Mouse (Mus musculus) kidney, postnatal 0 days (tissue): ENCODE data around the gene Lrrc20. TPM values are rescaled to one million over a fixed set of nuclear protein-coding genes. Genes with fewer than 3 reads are reported as not detected.

Experiments
- ATAC-seq: fragments of 200-750 bp; cut with Nextera tagmentation; replicated peaks from 2 replicates; pipeline ENCODE4 v1.8.0; 2017; ENCODE audit warnings: low read depth, moderate number of reproducible peaks, moderate TSS enrichment, moderate library complexity; ENCODE audit not compliant: low FRiP score
- DNase-seq: peaks from one replicate; pipeline ENCODE4 v3.0.0-alpha.2; 2016; ENCODE audit warnings: low spot score
- H3K27ac ChIP-seq: fragments of 300-500 bp; sonication (generic); 2 replicates; pipeline ENCODE4 v1.5.1; 2014; ENCODE audit warnings: mild to moderate bottlenecking
- H3K27me3 ChIP-seq: fragments of 300-500 bp; sonication (generic); 2 replicates; pipeline ENCODE4 v1.6.1; 2014; ENCODE audit warnings: low read length, mixed read lengths; ENCODE audit not compliant: insufficient read depth
- H3K36me3 ChIP-seq: fragments of 300-500 bp; sonication (generic); 2 replicates; pipeline ENCODE4 v1.6.1; 2014; ENCODE audit warnings: low read length, mixed read lengths; ENCODE audit not compliant: insufficient read depth
- H3K4me1 ChIP-seq: fragments of 300-500 bp; sonication (generic); replicated peaks from 2 replicates; pipeline ENCODE4 v1.6.1; 2014; ENCODE audit warnings: antibody characterized with exemption, low read length, mixed read lengths; ENCODE audit not compliant: insufficient read depth
- H3K4me2 ChIP-seq: fragments of 300-500 bp; sonication (generic); 2 replicates; pipeline ENCODE4 v1.6.1; 2014; ENCODE audit warnings: mild to moderate bottlenecking, low read length, moderate library complexity, mixed read lengths
- H3K4me3 ChIP-seq: fragments of 300-500 bp; sonication (generic); replicated peaks from 2 replicates; pipeline ENCODE4 v1.5.1; 2014; ENCODE audit warnings: low read depth, low read length
- H3K9ac ChIP-seq: fragments of 300-500 bp; sonication (generic); 2 replicates; pipeline ENCODE4 v1.6.1; 2014; ENCODE audit warnings: low read depth, low read length
- H3K9me3 ChIP-seq: fragments of 300-500 bp; sonication (generic); replicated peaks from 2 replicates; pipeline ENCODE4 v1.6.1; 2016; ENCODE audit warnings: low read length, inconsistent platforms, mixed read lengths
- CTCF ChIP-seq: IDR thresholded peaks from 2 replicates; pipeline ENCODE4 v1.5.1; 2016; ENCODE audit warnings: antibody characterized with exemption, low read depth, mild to moderate bottlenecking, moderate library complexity
- WGBS: fragments of 180-500 bp; shearing (Covaris S2); extraction: QIAGEN DNeasy Blood & Tissue Kit; methylation state at CpG from one replicate; pipeline ENCODE4 v1.1.7; 2014; 5-methylcytosine and 5-hydroxymethylcytosine counted together
- polyA plus RNA-seq: library from polyadenylated mRNA; unstranded; fragments of >200 nt; fragmentation: Nextera tagmentation; extraction: Ambion mirVana; gene quantifications from 2 replicates; pipeline ENCODE4 v1.2.1, GENCODE M21; 2015

Gene Lrrc20
- polyA plus RNA-seq, 1 experiment from 2014 or later = 5.7 TPM

GRCm38 (mm10) chr10:61516866-61517265, 41.3 kb downstream of the Lrrc20 start:
- ATAC-seq (no peak), DNase-seq (no peak)
- H3K4me2 ChIP-seq = no peak overlapping the region
- H3K36me3 ChIP-seq = no peaks in the 10 kb centered on the region
- H3K27me3 ChIP-seq = no peaks in the 10 kb centered on the region
- 74% methylated on average over 5 of the region's 5 CpGs for WGBS
- no peak overlapping the region for H3K9ac ChIP-seq
- no peak overlapping the region for H3K27ac ChIP-seq
- no peak for TF ChIP-seq CTCF
- no peak overlapping the region for H3K4me3 ChIP-seq
- H3K4me1 ChIP-seq = no peaks in the 10 kb centered on the region
- no peaks in the 10 kb centered on the region for H3K9me3 ChIP-seq

GRCm38 (mm10) chr10:61517296-61518071, 41.9 kb downstream of the Lrrc20 start:
- no peaks in the 10 kb centered on the region for H3K36me3 ChIP-seq
- DNase-seq (peak; percentile 42), ATAC-seq (no peak)
- H3K4me2 ChIP-seq = no peak overlapping the region
- TF ChIP-seq CTCF = no peak
- no peaks in the 10 kb centered on the region for H3K27me3 ChIP-seq
- H3K27ac ChIP-seq = no peak overlapping the region
- H3K9me3 ChIP-seq = no peaks in the 10 kb centered on the region
- no peak overlapping the region for H3K4me3 ChIP-seq
- no peaks in the 10 kb centered on the region for H3K4me1 ChIP-seq
- H3K9ac ChIP-seq = no peak overlapping the region
- 35% methylated on average over 12 of the region's 12 CpGs for WGBS

- H3K27ac ChIP-seq = no peak overlapping the region
- H3K4me3 ChIP-seq = no peak overlapping the region
- no peak overlapping the region for H3K4me2 ChIP-seq
- H3K4me1 ChIP-seq = no peaks in the 10 kb centered on the region
- no peak for TF ChIP-seq CTCF
- no peak for DNase-seq
- 76% methylated on average over 9 of the region's 9 CpGs for WGBS
- no peak overlapping the region for H3K9ac ChIP-seq
- H3K9me3 ChIP-seq = no peaks in the 10 kb centered on the region
- no peaks in the 10 kb centered on the region for H3K36me3 ChIP-seq
- no peaks in the 10 kb centered on the region for H3K27me3 ChIP-seq
- no peak for ATAC-seq
These were observed 42.7 kb downstream of the Lrrc20 start for GRCm38 (mm10) chr10:61518320-61518719.

- H3K9me3 ChIP-seq = no peaks in the 10 kb centered on the region
- no peak overlapping the region for H3K9ac ChIP-seq
- no peak for TF ChIP-seq CTCF
- no peak overlapping the region for H3K4me3 ChIP-seq
- WGBS = 44% methylated on average over 2 of the region's 2 CpGs
- H3K4me2 ChIP-seq = no peak overlapping the region
- no peaks in the 10 kb centered on the region for H3K4me1 ChIP-seq
- DNase-seq (no peak), ATAC-seq (no peak)
- H3K36me3 ChIP-seq = no peaks in the 10 kb centered on the region
- no peak overlapping the region for H3K27ac ChIP-seq
- no peaks in the 10 kb centered on the region for H3K27me3 ChIP-seq
These were observed 43.9 kb downstream of the Lrrc20 start for GRCm38 (mm10) chr10:61519491-61519890.

GRCm38 (mm10) chr10:61520714-61521113, 45.1 kb downstream of the Lrrc20 start:
- Histone ChIP-seq H3K4me2 (no peak overlapping the region), H3K27ac (no peak overlapping the region), H3K9me3 (no peaks in the 10 kb centered on the region), H3K4me3 (no peak overlapping the region), H3K36me3 (no peaks in the 10 kb centered on the region), H3K4me1 (no peaks in the 10 kb centered on the region), H3K27me3 (no peaks in the 10 kb centered on the region), H3K9ac (no peak overlapping the region)
- TF ChIP-seq CTCF = no peak
- DNase-seq (peak; percentile 44), ATAC-seq (no peak)
- WGBS = 45% methylated on average over 6 of the region's 6 CpGs

- H3K4me1 ChIP-seq = 0 out of 2 replicates have a peak, but pooled peaks cover 5% of the 10 kb centered on the region
- H3K4me3 ChIP-seq = no peak overlapping the region
- no peak overlapping the region for H3K4me2 ChIP-seq
- ATAC-seq (no peak), DNase-seq (no peak)
- H3K9ac ChIP-seq = no peak overlapping the region
- H3K27me3 ChIP-seq = no peaks in the 10 kb centered on the region
- H3K27ac ChIP-seq = no peak overlapping the region
- 95% methylated on average over 3 of the region's 3 CpGs for WGBS
- H3K9me3 ChIP-seq = no peaks in the 10 kb centered on the region
- H3K36me3 ChIP-seq = no peaks in the 10 kb centered on the region
- no peak for TF ChIP-seq CTCF
These were observed 55.3 kb downstream of the Lrrc20 start for GRCm38 (mm10) chr10:61530936-61531335.
